12 mouse cellular contexts compared by ENCODE assay signal in the genomic region with DNA sequence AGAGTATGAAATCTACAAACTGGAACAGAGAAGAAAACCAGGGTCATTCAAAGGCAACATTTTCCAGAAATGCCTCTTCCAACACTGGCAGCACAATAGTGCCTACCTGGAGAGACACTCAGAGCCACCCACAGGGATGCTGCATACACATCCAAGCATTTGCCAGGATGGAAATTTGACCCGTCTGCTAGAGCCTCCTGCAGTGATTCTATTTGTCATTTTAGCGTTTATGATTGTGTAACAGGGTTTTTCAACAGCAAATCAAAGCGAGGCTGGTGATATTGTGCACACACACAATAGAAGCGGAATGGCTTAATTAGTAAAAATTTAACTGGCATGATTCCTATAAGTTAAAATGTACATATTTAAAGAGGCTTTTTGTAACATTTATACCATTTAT.
DNase-seq lines count a peak whose midpoint lies in the region; ATAC-seq and TF ChIP-seq lines count a peak whose summit lies in the region.
"Had no signal": no experiment of that assay in that cellular context is flagged by ENCODE, and none has a peak within 500 bp of the region (broad histone marks: within the 10 kb centered on the region; RNA-seq: fewer than 3 reads in every experiment).

No protein-coding gene starts in this region.

- H3K4me2 ChIP-seq in hindbrain, embryonic 12.5 days (replicated peaks), result no peak overlapping the region
- no peak overlapping the region for H3K4me2 ChIP-seq in forebrain, embryonic 15.5 days (replicated peaks)
- no peak overlapping the region for H3K4me2 ChIP-seq in midbrain, embryonic 16.5 days (ENCODE audit: low read length)
- H3K4me2 ChIP-seq: liver, embryonic 15.5 days had no signal

- no peak for DNase-seq in hindbrain, embryonic 10.5 days (ENCODE audit: low spot score)
- peak; percentile 15 to 62 for DNase-seq in cerebellum, adult 2 months
- DNase-seq in left cerebral cortex, adult 11 months (ENCODE audit: low spot score), result no peak
- DNase-seq in testis, postnatal 10 days (ENCODE audit: low spot score), result no peak
- DNase-seq: adrenal gland, adult 8-10 months; thymus, postnatal 14 days had no signal

- no peak for TF ChIP-seq CTCF in cerebellum, adult 2 months (IDR thresholded peaks at IDR 0.05; ENCODE audit: borderline replicate concordance, insufficient read depth, low read depth, low read length)

- ATAC-seq in hindbrain, embryonic 12.5 days (ENCODE audit: low FRiP score), result peak; percentile 38; the same call in 1 of the 2 replicates
- peak; percentile 78 for ATAC-seq in forebrain, embryonic 15.5 days (replicated peaks)
- ATAC-seq in midbrain, embryonic 16.5 days, result peak; percentile 42; the same call in 1 of the 2 replicates
- ATAC-seq in granulocyte monocyte progenitor cell, adult 5-6 weeks (replicated peaks; ENCODE audit: poor library complexity, severe bottlenecking), result no peak

- no peaks in the 10 kb centered on the region for H3K27me3 ChIP-seq in hindbrain, embryonic 12.5 days
- no peaks in the 10 kb centered on the region for H3K27me3 ChIP-seq in hindbrain, embryonic 10.5 days (ENCODE audit: insufficient read depth, poor library complexity, severe bottlenecking)
- H3K27me3 ChIP-seq in cerebellum, adult 2 months (ENCODE audit: control insufficient read depth, insufficient read depth, low read length), result no peaks in the 10 kb centered on the region
- H3K27me3 ChIP-seq in forebrain, embryonic 15.5 days, result peaks cover 7% of the 10 kb centered on the region; the same call in 1 of the 2 replicates
- H3K27me3 ChIP-seq in midbrain, embryonic 16.5 days (ENCODE audit: control insufficient read depth, insufficient read depth, low read depth, low read length), result no peaks in the 10 kb centered on the region
- H3K27me3 ChIP-seq: liver, embryonic 15.5 days had no signal

- H3K27ac ChIP-seq in hindbrain, embryonic 12.5 days, result no peak overlapping the region
- no peak overlapping the region for H3K27ac ChIP-seq in hindbrain, embryonic 10.5 days
- no peak overlapping the region for H3K27ac ChIP-seq in cerebellum, adult 2 months (ENCODE audit: insufficient read depth, low read length)
- peak overlapping the region; percentile 74 for H3K27ac ChIP-seq in forebrain, embryonic 15.5 days (replicated peaks)
- no peak overlapping the region for H3K27ac ChIP-seq in midbrain, embryonic 16.5 days (ENCODE audit: low read length)
- H3K27ac ChIP-seq: kidney, postnatal 0 days; liver, embryonic 15.5 days had no signal

- TF ChIP-seq POLR2A in cerebellum, adult 2 months (IDR thresholded peaks at IDR 0.05; ENCODE audit: borderline replicate concordance, insufficient read depth, low read length), result no peak

- H3K4me3 ChIP-seq in hindbrain, embryonic 12.5 days, result no peak overlapping the region
- no peak overlapping the region for H3K4me3 ChIP-seq in hindbrain, embryonic 10.5 days
- no peak overlapping the region for H3K4me3 ChIP-seq in cerebellum, adult 2 months (replicated peaks; ENCODE audit: insufficient read depth, low read depth, low read length)
- no peak overlapping the region for H3K4me3 ChIP-seq in forebrain, embryonic 15.5 days
- H3K4me3 ChIP-seq in midbrain, embryonic 16.5 days (ENCODE audit: low read depth, low read length), result no peak overlapping the region
- H3K4me3 ChIP-seq: liver, embryonic 15.5 days had no signal

- no peaks in the 10 kb centered on the region for H3K4me1 ChIP-seq in hindbrain, embryonic 12.5 days
- 0 out of 2 replicates have a peak, but pooled peaks cover 4% of the 10 kb centered on the region for H3K4me1 ChIP-seq in hindbrain, embryonic 10.5 days (replicated peaks)
- H3K4me1 ChIP-seq in cerebellum, adult 2 months (ENCODE audit: control insufficient read depth, insufficient read depth, low read length), result no peaks in the 10 kb centered on the region
- H3K4me1 ChIP-seq in forebrain, embryonic 15.5 days, result peaks cover 14% of the 10 kb centered on the region
- peaks cover 6% of the 10 kb centered on the region for H3K4me1 ChIP-seq in midbrain, embryonic 16.5 days (ENCODE audit: control insufficient read depth, insufficient read depth, low read length)
- H3K4me1 ChIP-seq: liver, embryonic 15.5 days had no signal

- H3K36me3 ChIP-seq in hindbrain, embryonic 12.5 days, result no peaks in the 10 kb centered on the region
- no peaks in the 10 kb centered on the region for H3K36me3 ChIP-seq in hindbrain, embryonic 10.5 days
- H3K36me3 ChIP-seq in forebrain, embryonic 15.5 days, result no peaks in the 10 kb centered on the region
- H3K36me3 ChIP-seq in midbrain, embryonic 16.5 days (ENCODE audit: control insufficient read depth, insufficient read depth, low read length), result no peaks in the 10 kb centered on the region
- H3K36me3 ChIP-seq: liver, embryonic 15.5 days had no signal

- 37% methylated on average over 4 of the region's 4 CpGs for whole genome bisulfite sequencing in hindbrain, embryonic 12.5 days
- WGBS in hindbrain, embryonic 10.5 days, result 49% methylated on average over 4 of the region's 4 CpGs
- 9% methylated on average over 4 of the region's 4 CpGs for WGBS in cerebellum, adult 2 months
- 3% methylated on average over 4 of the region's 4 CpGs for WGBS in forebrain, embryonic 15.5 days
- WGBS in midbrain, embryonic 16.5 days, result 32% methylated on average over 4 of the region's 4 CpGs

- H3K9me3 ChIP-seq in hindbrain, embryonic 12.5 days (replicated peaks), result no peaks in the 10 kb centered on the region
- H3K9me3 ChIP-seq in hindbrain, embryonic 10.5 days, result no peaks in the 10 kb centered on the region
- no peaks in the 10 kb centered on the region for H3K9me3 ChIP-seq in forebrain, embryonic 15.5 days
- H3K9me3 ChIP-seq in midbrain, embryonic 16.5 days (replicated peaks; ENCODE audit: control insufficient read depth, low read length, poor library complexity, severe bottlenecking), result no peaks in the 10 kb centered on the region
- H3K9me3 ChIP-seq: liver, embryonic 15.5 days had no signal

- no peak overlapping the region for H3K9ac ChIP-seq in hindbrain, embryonic 12.5 days
- no peak overlapping the region for H3K9ac ChIP-seq in forebrain, embryonic 15.5 days (replicated peaks)
- H3K9ac ChIP-seq in midbrain, embryonic 16.5 days (ENCODE audit: low read depth, low read length), result no peak overlapping the region
- H3K9ac ChIP-seq: liver, embryonic 15.5 days had no signal

Comparison
In these comparisons a context has a peak if more than half of its experiments do, and no peak if none do; other contexts are left out.
1. DNase-seq: peak in cerebellum, adult 2 months (2 of 2); none in hindbrain, embryonic 10.5 days (single experiment), left cerebral cortex, adult 11 months (single experiment) and testis, postnatal 10 days (single experiment).